Mouse (Mus musculus) heart, embryonic 15.5 days (tissue): ENCODE results near the gene Cmklr1. TPM values are rescaled to one million over a fixed set of nuclear protein-coding genes. Genes with fewer than 3 reads are reported as not detected.

ENCODE experiments used
- ATAC-seq: fragments of 200-750 bp; cut with Nextera tagmentation; replicated peaks from 2 replicates; pipeline ENCODE4 v1.8.0; 2017; ENCODE audit warnings: low read depth, moderate TSS enrichment; ENCODE audit not compliant: insufficient number of reproducible peaks, insufficient read depth, low FRiP score
- H3K27ac ChIP-seq: fragments of 300-500 bp; sonication (generic); 2 replicates; pipeline ENCODE4 v1.5.1; 2015; ENCODE audit warnings: mild to moderate bottlenecking, inconsistent platforms
- H3K27me3 ChIP-seq: fragments of 300-500 bp; sonication (generic); 2 replicates; pipeline ENCODE4 v1.6.1; 2015; ENCODE audit warnings: inconsistent platforms
- H3K36me3 ChIP-seq: fragments of 300-500 bp; sonication (generic); 2 replicates; pipeline ENCODE4 v1.6.1; 2015; ENCODE audit warnings: mild to moderate bottlenecking, inconsistent platforms
- H3K4me1 ChIP-seq: fragments of 300-500 bp; sonication (generic); replicated peaks from 2 replicates; pipeline ENCODE4 v1.6.1; 2015; ENCODE audit warnings: inconsistent platforms
- H3K4me2 ChIP-seq: fragments of 300-500 bp; sonication (generic); 2 replicates; pipeline ENCODE4 v1.6.1; 2015; ENCODE audit warnings: inconsistent platforms, mild to moderate bottlenecking, moderate library complexity
- H3K4me3 ChIP-seq: fragments of 300-500 bp; sonication (generic); 2 replicates; pipeline ENCODE4 v1.5.1; 2015; ENCODE audit warnings: mild to moderate bottlenecking, inconsistent platforms
- H3K9ac ChIP-seq: fragments of 300-500 bp; sonication (generic); 2 replicates; pipeline ENCODE4 v1.6.1; 2015; ENCODE audit warnings: mild to moderate bottlenecking, inconsistent platforms
- H3K9me3 ChIP-seq: fragments of 300-500 bp; sonication (generic); replicated peaks from 2 replicates; pipeline ENCODE4 v1.6.1; 2016; ENCODE audit warnings: inconsistent platforms
- WGBS: fragments of 180-500 bp; shearing (Covaris S2); methylation state at CpG from one replicate; pipeline ENCODE4 v1.1.7; 2015; ENCODE audit warnings: mixed read lengths; 5-methylcytosine and 5-hydroxymethylcytosine counted together
- polyA plus RNA-seq: library from polyadenylated mRNA; unstranded; fragments of >200 nt; fragmentation: Nextera tagmentation; extraction: Ambion mirVana; gene quantifications from 2 replicates; pipeline ENCODE4 v1.2.1, GENCODE M21; 2015

The Cmklr1 gene
- polyA plus RNA-seq, result 4.4 and 5.0 TPM in 2 replicates

GRCm38 (mm10) chr5:113650035-113650865 is at the start of gene Cmklr1:
Gene Cmklr1 (minus strand): TSS chr5:113650426.
- no peaks in the 10 kb centered on the region for H3K36me3 ChIP-seq
- H3K4me1 ChIP-seq, result peaks cover 15% of the 10 kb centered on the region
- H3K9ac ChIP-seq, result peak within 1 kb of the TSS; percentile 46
- WGBS, result 4% methylated on average over 30 of the region's 30 CpGs
- H3K4me2 ChIP-seq, result peak within 1 kb of the TSS; percentile 60
- H3K27ac ChIP-seq, result peak within 1 kb of the TSS; percentile 44
- H3K4me3 ChIP-seq, result peak within 1 kb of the TSS; percentile 44
- no peaks in the 10 kb centered on the region for H3K9me3 ChIP-seq
- peak; percentile 62; the same call in 1 of the 2 replicates for ATAC-seq
- H3K27me3 ChIP-seq, result peaks cover 22% of the 10 kb centered on the region

GRCm38 (mm10) chr5:113694415-113694814 is 44.2 kb upstream of the Cmklr1 start:
- no peaks in the 10 kb centered on the region for H3K9me3 ChIP-seq
- 46% methylated on average over 5 of the region's 5 CpGs for WGBS
- H3K4me1 ChIP-seq, result no peaks in the 10 kb centered on the region
- no peak overlapping the region for H3K9ac ChIP-seq
- H3K4me2 ChIP-seq, result no peak overlapping the region
- H3K27ac ChIP-seq, result no peak overlapping the region
- no peak overlapping the region for H3K4me3 ChIP-seq
- no peaks in the 10 kb centered on the region for H3K36me3 ChIP-seq
- ATAC-seq, result no peak
- no peaks in the 10 kb centered on the region for H3K27me3 ChIP-seq

- Histone ChIP-seq H3K27me3 (no peaks in the 10 kb centered on the region), H3K27ac (no peak overlapping the region), H3K4me2 (no peak overlapping the region), H3K9ac (no peak overlapping the region), H3K36me3 (no peaks in the 10 kb centered on the region), H3K4me1 (no peaks in the 10 kb centered on the region), H3K4me3 (no peak overlapping the region), H3K9me3 (no peaks in the 10 kb centered on the region)
- 57% methylated on average over 4 of the region's 4 CpGs for WGBS
- ATAC-seq, result no peak
These were observed 43.8 kb upstream of the Cmklr1 start for GRCm38 (mm10) chr5:113694000-113694399.

GRCm38 (mm10) chr5:113693196-113693755 is 43.0 kb upstream of the Cmklr1 start:
- no peaks in the 10 kb centered on the region for H3K36me3 ChIP-seq
- no peak overlapping the region for H3K27ac ChIP-seq
- no peaks in the 10 kb centered on the region for H3K4me1 ChIP-seq
- no peak for ATAC-seq
- no peaks in the 10 kb centered on the region for H3K9me3 ChIP-seq
- no peak overlapping the region for H3K4me2 ChIP-seq
- 89% methylated on average over 8 of the region's 8 CpGs for WGBS
- H3K4me3 ChIP-seq, result no peak overlapping the region
- no peaks in the 10 kb centered on the region for H3K27me3 ChIP-seq
- H3K9ac ChIP-seq, result no peak overlapping the region

- Histone ChIP-seq H3K27me3 (no peaks in the 10 kb centered on the region), H3K9me3 (no peaks in the 10 kb centered on the region), H3K4me3 (no peak overlapping the region), H3K4me1 (no peaks in the 10 kb centered on the region), H3K36me3 (no peaks in the 10 kb centered on the region), H3K4me2 (no peak overlapping the region), H3K9ac (no peak overlapping the region), H3K27ac (no peak overlapping the region)
- no peak; the same call in 1 of the 2 replicates for ATAC-seq
- WGBS, result 87% methylated on average over 2 of the region's 2 CpGs
These were observed 40.6 kb upstream of the Cmklr1 start for GRCm38 (mm10) chr5:113690866-113691265.

- H3K9me3 ChIP-seq, result no peaks in the 10 kb centered on the region
- no peak overlapping the region for H3K27ac ChIP-seq
- no peak overlapping the region for H3K9ac ChIP-seq
- no peak for ATAC-seq
- no peak overlapping the region for H3K4me2 ChIP-seq
- H3K27me3 ChIP-seq, result no peaks in the 10 kb centered on the region
- no peaks in the 10 kb centered on the region for H3K4me1 ChIP-seq
- H3K4me3 ChIP-seq, result no peak overlapping the region
- H3K36me3 ChIP-seq, result no peaks in the 10 kb centered on the region
- WGBS, result 80% methylated on average over 15 of the region's 15 CpGs
These were observed 39.9 kb upstream of the Cmklr1 start for GRCm38 (mm10) chr5:113690069-113690548.

- no peaks in the 10 kb centered on the region for H3K4me1 ChIP-seq
- H3K36me3 ChIP-seq, result no peaks in the 10 kb centered on the region
- 0 out of 2 replicates have a peak, but pooled peaks cover 2% of the 10 kb centered on the region for H3K27me3 ChIP-seq
- no peak overlapping the region for H3K4me3 ChIP-seq
- H3K27ac ChIP-seq, result no peak overlapping the region
- H3K9ac ChIP-seq, result no peak overlapping the region
- 76% methylated on average over 5 of the region's 5 CpGs for WGBS
- no peak for ATAC-seq
- no peaks in the 10 kb centered on the region for H3K9me3 ChIP-seq
- H3K4me2 ChIP-seq, result no peak overlapping the region
These were observed 37.3 kb upstream of the Cmklr1 start for GRCm38 (mm10) chr5:113687514-113687913.

GRCm38 (mm10) chr5:113685471-113685870 is 35.2 kb upstream of the Cmklr1 start:
- H3K36me3 ChIP-seq, result no peaks in the 10 kb centered on the region
- no peak overlapping the region for H3K9ac ChIP-seq
- no peaks in the 10 kb centered on the region for H3K4me1 ChIP-seq
- 0 out of 2 replicates have a peak, but pooled peaks cover 2% of the 10 kb centered on the region for H3K27me3 ChIP-seq
- no peak overlapping the region for H3K4me3 ChIP-seq
- no peaks in the 10 kb centered on the region for H3K9me3 ChIP-seq
- ATAC-seq, result no peak
- WGBS, result 56% methylated on average over 5 of the region's 5 CpGs
- H3K4me2 ChIP-seq, result no peak overlapping the region
- H3K27ac ChIP-seq, result no peak overlapping the region

GRCm38 (mm10) chr5:113683246-113683645 is 33.0 kb upstream of the Cmklr1 start:
- H3K27ac ChIP-seq, result no peak overlapping the region

GRCm38 (mm10) chr5:113682472-113682871 is 32.2 kb upstream of the Cmklr1 start:
- no peak overlapping the region for H3K4me3 ChIP-seq
- no peaks in the 10 kb centered on the region for H3K4me1 ChIP-seq
- H3K9me3 ChIP-seq, result no peaks in the 10 kb centered on the region
- H3K27me3 ChIP-seq, result 0 out of 2 replicates have a peak, but pooled peaks cover 2% of the 10 kb centered on the region
- no peak overlapping the region for H3K9ac ChIP-seq
- ATAC-seq, result no peak
- no peak overlapping the region for H3K4me2 ChIP-seq
- 72% methylated on average over 3 of the region's 3 CpGs for WGBS
- no peak overlapping the region for H3K27ac ChIP-seq
- no peaks in the 10 kb centered on the region for H3K36me3 ChIP-seq

More at GRCm38 (mm10) chr5:113683246-113683645, 33.0 kb upstream of the Cmklr1 start:
- Histone ChIP-seq H3K4me3 (no peak overlapping the region), H3K27me3 (0 out of 2 replicates have a peak, but pooled peaks cover 2% of the 10 kb centered on the region), H3K9me3 (no peaks in the 10 kb centered on the region), H3K9ac (no peak overlapping the region), H3K4me1 (no peaks in the 10 kb centered on the region), H3K4me2 (no peak overlapping the region), H3K36me3 (no peaks in the 10 kb centered on the region)
- ATAC-seq, result no peak
- WGBS, result 70% methylated on average over 5 of the region's 5 CpGs

- H3K9ac ChIP-seq, result no peak overlapping the region
- no peaks in the 10 kb centered on the region for H3K36me3 ChIP-seq
- H3K4me1 ChIP-seq, result no peaks in the 10 kb centered on the region
- 71% methylated on average over 14 of the region's 14 CpGs for WGBS
- H3K27me3 ChIP-seq, result 0 out of 2 replicates have a peak, but pooled peaks cover 2% of the 10 kb centered on the region
- no peak for ATAC-seq
- no peak overlapping the region for H3K27ac ChIP-seq
- H3K9me3 ChIP-seq, result no peaks in the 10 kb centered on the region
- H3K4me2 ChIP-seq, result no peak overlapping the region
- no peak overlapping the region for H3K4me3 ChIP-seq
These were observed 31.0 kb upstream of the Cmklr1 start for GRCm38 (mm10) chr5:113681219-113681618.
